Mouse (Mus musculus) heart, postnatal 14 days (tissue): ENCODE data around the gene Tep1. TPM values are rescaled to one million over a fixed set of nuclear protein-coding genes. Genes with fewer than 3 reads are reported as not detected.

Experiments used
- DNase-seq, 2 experiments: peaks; one replicate each; pipeline ENCODE4 v3.0.0; 2021 to 2022
- intact Hi-C: fragments of 180-260 bp; cut with DNase I; formaldehyde crosslinking; loops from one replicate; pipeline ENCODE4 v1.15.1; 2025
- total RNA-seq, 2 experiments: library from RNA; stranded (reverse); gene quantifications; 2 replicates each; pipeline ENCODE4 v1.2.3; 2021

Tep1 gene
- total RNA-seq, 2 experiments from 2014 or later = 10.4 to 15.5 TPM

DNA sequence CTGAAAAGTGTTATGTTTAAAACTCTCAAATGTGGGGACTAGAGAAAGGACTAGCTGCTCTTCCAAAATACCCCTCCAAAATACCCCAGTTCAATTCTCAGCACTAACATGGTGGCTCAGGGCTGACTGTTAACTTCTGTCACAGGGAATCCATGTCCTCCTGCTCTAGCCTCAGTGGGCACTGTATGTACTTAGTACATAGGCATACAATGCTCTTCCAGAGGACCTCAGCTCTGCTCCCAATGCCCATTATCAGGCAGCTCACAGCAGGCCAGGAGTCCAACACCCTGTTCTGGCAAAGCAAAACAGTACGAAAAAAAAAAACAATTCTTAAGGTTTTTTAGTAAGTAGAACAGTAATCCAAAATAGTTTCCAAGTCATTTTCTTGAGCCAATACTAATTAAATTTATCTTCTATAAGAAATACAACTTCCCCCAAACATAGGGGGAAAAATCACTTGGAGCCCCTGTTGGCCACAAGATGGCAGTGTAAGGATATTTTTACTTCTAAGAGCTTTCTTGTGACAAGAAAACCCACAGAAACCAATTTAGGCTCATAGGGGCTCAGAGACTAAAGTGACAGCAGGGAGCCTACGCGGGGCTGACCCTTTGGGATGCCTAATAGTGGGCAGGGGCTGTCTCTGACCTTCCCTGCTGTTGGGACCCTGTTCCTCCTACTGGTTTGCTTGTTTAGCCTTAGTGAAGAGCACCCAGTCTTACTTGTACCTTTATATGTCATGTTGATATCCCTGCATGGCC lies 70.7 kb downstream of the Tep1 start:
- peak; percentile 10 to 54 for DNase-seq
- intact Hi-C loops = loop anchor here (1.0 kb wide), 1 partner anchor 299 kb away; no protein-coding TSS in a partner anchor

- intact Hi-C loops = no loop called here
Observed at GRCm38 (mm10) chr14:50798512-50798911, 71.8 kb downstream of the Tep1 start.

DNA sequence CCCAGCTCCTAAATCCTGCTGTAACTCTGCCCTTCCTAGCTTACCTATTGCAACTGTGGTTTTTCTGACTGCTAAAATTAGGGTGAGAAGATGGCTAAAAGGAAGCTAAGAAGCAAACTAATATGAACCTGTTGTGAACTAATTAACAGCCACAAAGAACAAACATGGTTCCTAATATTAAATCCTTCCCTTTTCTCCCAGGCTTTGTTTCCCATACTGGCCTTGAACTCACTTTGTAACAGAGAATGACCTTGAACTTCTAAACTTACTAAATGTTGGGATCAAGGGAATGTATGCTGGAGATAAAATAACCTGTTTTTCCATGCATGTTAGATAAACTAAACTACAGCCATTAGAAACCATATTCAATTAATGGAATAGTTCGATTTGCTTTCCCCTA lies 73.9 kb downstream of the Tep1 start:
- DNase-seq = no peak
- intact Hi-C loops = no loop called here

More at GRCm38 (mm10) chr14:50798512-50798911, 71.8 kb downstream of the Tep1 start:
- no peak for DNase-seq

DNA sequence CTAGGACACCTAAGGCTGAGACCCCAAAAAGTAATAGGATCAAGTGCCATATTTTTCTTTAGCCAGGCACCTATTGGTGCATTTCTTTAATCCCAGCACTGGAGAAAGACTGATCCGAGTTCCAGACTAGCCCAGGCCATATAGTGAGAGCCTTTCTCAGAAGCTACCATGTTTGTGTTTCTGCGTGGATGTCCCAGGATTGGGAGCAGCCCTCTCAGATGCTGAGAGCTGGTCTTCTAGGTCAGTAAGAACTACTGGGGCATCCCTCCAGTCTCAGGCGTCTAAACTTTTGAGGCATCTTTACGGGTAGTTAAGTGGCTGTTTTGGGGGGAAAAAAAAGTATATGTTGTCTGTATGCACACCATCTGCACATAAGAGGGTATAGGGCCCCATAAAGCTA lies 74.4 kb downstream of the Tep1 start:
- no peak for DNase-seq
- intact Hi-C loops = no loop called here

DNA sequence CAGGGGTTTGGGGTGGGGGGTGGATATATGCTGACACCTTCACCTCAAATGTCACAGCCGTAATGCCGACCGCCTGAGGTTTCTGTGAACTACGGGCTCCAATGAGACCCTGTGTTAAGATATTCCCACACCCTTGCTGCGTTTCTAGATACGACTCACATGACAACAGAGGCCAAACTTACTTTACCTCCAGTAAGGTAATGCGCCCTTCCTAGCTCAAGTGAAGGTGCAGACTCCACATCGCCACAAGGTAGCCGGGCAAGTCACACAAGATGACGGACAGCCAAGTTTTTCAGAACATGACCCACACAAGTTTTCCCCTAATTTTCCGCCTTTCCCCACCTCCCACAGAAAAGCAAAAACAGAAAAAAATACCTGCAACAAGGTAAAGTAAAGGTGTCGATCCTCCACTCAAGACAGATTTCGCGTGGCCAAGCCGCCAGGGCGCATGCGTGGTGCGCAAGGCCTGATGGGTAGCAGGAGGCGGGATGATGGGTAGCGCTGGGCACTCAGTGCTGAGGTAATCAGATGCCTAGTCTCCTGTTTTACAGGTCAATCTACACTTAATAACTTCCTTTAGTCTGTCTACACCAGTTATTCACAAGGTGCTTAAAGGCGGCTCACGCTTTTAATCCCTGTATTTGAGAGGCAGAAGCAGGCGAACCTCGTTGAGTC lies 75.0 kb downstream of the Tep1 start:
- intact Hi-C loops = no loop called here
- DNase-seq = no peak

- no peak for DNase-seq
- intact Hi-C loops = no loop called here
Observed at GRCm38 (mm10) chr14:50788157-50788556, 82.2 kb downstream of the Tep1 start.

GRCm38 (mm10) chr14:50785251-50785637 lies 85.1 kb downstream of the Tep1 start, which contains the start of gene Ttc5:
Gene Ttc5 (minus strand): TSS chr14:50785519.
- peak; percentile 90 to 95 for DNase-seq
- intact Hi-C loops = no loop called here

GRCm38 (mm10) chr14:50784391-50785250 lies 85.7 kb downstream of the Tep1 start:
- DNase-seq = no peak
- intact Hi-C loops = no loop called here

DNA sequence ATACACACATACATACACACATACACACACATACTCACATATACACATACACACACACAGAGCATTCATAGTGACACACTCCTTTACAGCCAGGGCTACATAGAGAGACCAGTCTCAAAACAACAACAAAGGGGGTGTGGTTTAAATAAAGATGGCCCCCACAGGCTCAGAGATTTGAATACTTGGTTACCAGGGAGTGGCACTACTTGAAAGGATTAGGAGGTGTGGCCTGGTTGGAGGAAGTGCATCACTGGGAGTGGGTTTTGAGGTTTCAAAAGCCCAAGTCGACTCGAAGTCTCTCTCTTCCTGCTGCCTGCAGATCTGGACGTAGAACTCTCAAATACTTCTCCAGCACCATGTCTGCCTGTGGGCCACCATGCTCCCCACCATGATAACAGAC lies 88.2 kb downstream of the Tep1 start:
- intact Hi-C loops = no loop called here

More for the DNA sequence above, 88.2 kb downstream of the Tep1 start:
- DNase-seq = no peak

Other genes with a start within 250 kb of the Tep1 start
- not detected for gene Olfr745, start 231.2 kb downstream of the Tep1 start, total RNA-seq
- gene Olfr746, start 223.5 kb downstream of the Tep1 start, total RNA-seq = not detected
- gene Olfr747, start 177.4 kb downstream of the Tep1 start, total RNA-seq = not detected
- not detected for gene Olfr748, start 163.2 kb downstream of the Tep1 start, total RNA-seq
- gene Olfr749, start 125.5 kb downstream of the Tep1 start, total RNA-seq = not detected
- 10 to 100 TPM; 18.1 to 24.3 TPM for gene Ttc5, start 85.0 kb downstream of the Tep1 start, total RNA-seq
- gene Ccnb1ip1, start 62.8 kb downstream of the Tep1 start, total RNA-seq = not detected
- gene Parp2, start 62.7 kb downstream of the Tep1 start, total RNA-seq = 10 to 100 TPM; 13.3 to 14.1 TPM
- gene Klhl33, start 26.9 kb upstream of the Tep1 start, total RNA-seq = 10 to 100 TPM; 14.5 to 22.5 TPM
- 10 to 100 TPM; 59.4 to 63.9 TPM for gene Osgep, start 54.3 kb upstream of the Tep1 start, total RNA-seq
- gene Apex1, start 54.4 kb upstream of the Tep1 start, total RNA-seq = 10 to 100 TPM; 26.3 to 29.4 TPM
- 10 to 100 TPM; 19.2 to 21.8 TPM for gene Pip4p1, start 60.3 kb upstream of the Tep1 start, total RNA-seq
- 10 to 100 TPM; 15.6 to 17.3 TPM for gene Pnp, start 60.5 kb upstream of the Tep1 start, total RNA-seq
- 10 to 100 TPM; 11.1 to 13.0 TPM for gene Gm49342, start 74.0 kb upstream of the Tep1 start, total RNA-seq
- 1 to 10 TPM in 1 of 2 experiments, under 1 TPM in 1; 0.39 to 1.2 TPM for gene Pnp2, start 85.4 kb upstream of the Tep1 start, total RNA-seq
- under 1 TPM in 1 of 2 experiments, not detected in 1; 0.22 TPM for gene Rnase10, start 137.2 kb upstream of the Tep1 start, total RNA-seq
- gene Rnase9, start 171.3 kb upstream of the Tep1 start, total RNA-seq = not detected
- gene Rnase11, start 179.6 kb upstream of the Tep1 start, total RNA-seq = not detected
- not detected for gene Rnase12, start 187.1 kb upstream of the Tep1 start, total RNA-seq
- gene Olfr750, start 203.9 kb upstream of the Tep1 start, total RNA-seq = not detected
- gene Rnase4, start 220.5 kb upstream of the Tep1 start, total RNA-seq = 10 to 100 TPM; 45.7 to 58.6 TPM
- gene Ang, start 220.6 kb upstream of the Tep1 start, total RNA-seq = 1 to 10 TPM; 5.8 to 6.5 TPM
- gene Eddm3b, start 243.9 kb upstream of the Tep1 start, total RNA-seq = not detected